Comparison of ENCODE assay signal across 28 mouse cellular contexts in the genomic region with DNA sequence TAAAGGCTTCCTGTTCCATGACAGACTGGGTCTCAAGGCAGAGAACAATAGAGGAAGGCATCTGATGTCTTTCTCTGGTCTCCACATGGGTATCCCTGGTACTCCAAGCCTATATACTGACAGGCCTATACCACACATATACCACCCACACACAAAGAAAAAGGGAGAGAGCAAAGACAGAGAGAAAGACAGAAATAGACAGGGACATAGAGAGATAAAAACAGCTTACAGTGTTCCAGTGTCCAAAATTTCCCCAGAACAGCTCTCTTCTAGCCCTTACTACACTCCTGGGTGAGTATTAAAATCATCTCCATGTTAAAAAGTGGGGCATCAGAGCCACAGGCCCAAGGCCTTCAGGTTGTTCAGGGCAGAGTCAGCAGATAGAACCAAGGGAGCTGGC.
"Had no signal": no experiment of that assay in that cellular context is flagged by ENCODE, and none has a peak within 500 bp of the region (broad histone marks: within the 10 kb centered on the region; RNA-seq: fewer than 3 reads in every experiment).

No protein-coding gene starts in this region.

- DNase-seq: cerebellum, adult 9-10 months; cerebellum, adult 9-11 months; cerebellum, postnatal 10 days; cerebellum, postnatal 14 days; cerebellum, postnatal 25 days; cerebellum, postnatal 36 days; embryo, embryonic 11 days; forebrain, postnatal 0 days; gastrocnemius, adult 2 months; gastrocnemius, postnatal 10 days; gastrocnemius, postnatal 14 days; gastrocnemius, postnatal 25 days; gastrocnemius, postnatal 36 days; heart, adult 11 months; heart, adult 18-20 months; heart, adult 2 months had no signal

- H3K36me3 ChIP-seq: embryonic facial prominence, embryonic 10.5 days; embryonic facial prominence, embryonic 12.5 days; embryonic facial prominence, embryonic 13.5 days; embryonic facial prominence, embryonic 15.5 days; forebrain, embryonic 10.5 days; forebrain, embryonic 12.5 days; forebrain, embryonic 15.5 days; heart, embryonic 10.5 days had no signal

- H3K27me3 ChIP-seq: embryonic facial prominence, embryonic 12.5 days; embryonic facial prominence, embryonic 13.5 days; embryonic facial prominence, embryonic 15.5 days; forebrain, embryonic 13.5 days; forebrain, embryonic 15.5 days had no signal

- H3K9ac ChIP-seq: embryonic facial prominence, embryonic 12.5 days; embryonic facial prominence, embryonic 13.5 days; embryonic facial prominence, embryonic 15.5 days; forebrain, embryonic 12.5 days; forebrain, embryonic 13.5 days; forebrain, embryonic 15.5 days; forebrain, postnatal 0 days had no signal

- H3K9me3 ChIP-seq: embryonic facial prominence, embryonic 10.5 days; embryonic facial prominence, embryonic 12.5 days; embryonic facial prominence, embryonic 13.5 days; embryonic facial prominence, embryonic 15.5 days; forebrain, embryonic 10.5 days; forebrain, embryonic 12.5 days; forebrain, embryonic 13.5 days; forebrain, embryonic 15.5 days; heart, embryonic 10.5 days had no signal

- H3K4me3 ChIP-seq: embryonic facial prominence, embryonic 10.5 days; embryonic facial prominence, embryonic 12.5 days; embryonic facial prominence, embryonic 13.5 days; embryonic facial prominence, embryonic 15.5 days; erythroblast, embryonic 14.5 days; forebrain, embryonic 10.5 days; forebrain, embryonic 12.5 days; forebrain, embryonic 13.5 days; forebrain, embryonic 15.5 days; gastrocnemius, adult 2 months; heart, adult 2 months; heart, embryonic 10.5 days had no signal

- H3K4me2 ChIP-seq: embryonic facial prominence, embryonic 12.5 days; embryonic facial prominence, embryonic 13.5 days; embryonic facial prominence, embryonic 15.5 days; forebrain, embryonic 12.5 days; forebrain, embryonic 13.5 days; forebrain, embryonic 15.5 days had no signal

- H3K4me1 ChIP-seq: embryonic facial prominence, embryonic 12.5 days; embryonic facial prominence, embryonic 13.5 days; embryonic facial prominence, embryonic 15.5 days; forebrain, embryonic 13.5 days; forebrain, embryonic 15.5 days had no signal

- H3K27ac ChIP-seq: embryonic facial prominence, embryonic 10.5 days; embryonic facial prominence, embryonic 12.5 days; embryonic facial prominence, embryonic 13.5 days; embryonic facial prominence, embryonic 15.5 days; forebrain, embryonic 10.5 days; forebrain, embryonic 12.5 days; forebrain, embryonic 13.5 days; forebrain, embryonic 15.5 days; gastrocnemius, adult 2 months; heart, adult 2 months; heart, embryonic 10.5 days had no signal

- ATAC-seq: forebrain, embryonic 13.5 days; forebrain, embryonic 14.5 days; forebrain, embryonic 15.5 days; forebrain, embryonic 16.5 days; forebrain, postnatal 0 days had no signal
